Mouse (Mus musculus) bone marrow, adult 2 months (tissue): Measurements from ENCODE around the gene Kifc1.

Experiments
- CTCF ChIP-seq: fragments of 200-500 bp; IDR thresholded peaks from 2 replicates; pipeline ENCODE4 v1.5.1; 2011; ENCODE audit warnings: low read length, control low read depth; ENCODE audit not compliant: control insufficient read depth, insufficient read depth
- POLR2A ChIP-seq: fragments of 200-500 bp; IDR thresholded peaks from 2 replicates; pipeline ENCODE4 v1.6.1; 2011; ENCODE audit warnings: low read depth, mild to moderate bottlenecking, control low read depth, low read length, borderline replicate concordance; ENCODE audit not compliant: control insufficient read depth

GRCm38 (mm10) chr17:33932448-33932847 is 42.0 kb upstream of the Kifc1 start:
- TF ChIP-seq CTCF (no peak), POLR2A (no peak)
